Mouse (Mus musculus) MEL (cell line): ENCODE results near the gene Grip1. TPM values are rescaled to one million over a fixed set of nuclear protein-coding genes. Genes with fewer than 3 reads are reported as not detected.

Source experiments
- DNase-seq: peaks from one replicate; pipeline ENCODE4 v3.0.0; 2011; ENCODE audit warnings: low read depth, low spot score
- H3K27ac ChIP-seq: 2 replicates; pipeline ENCODE4 v1.5.1; 2012; ENCODE audit warnings: low read depth, mild to moderate bottlenecking, control low read depth, low read length, moderate library complexity; ENCODE audit not compliant: control insufficient read depth
- H3K27me3 ChIP-seq, 2 experiments: fragments of 150-350 bp in 1 of 2; sonication (generic) in 1 of 2; 2 replicates each; pipeline ENCODE4 v1.6.1; 2012; ENCODE audit warnings: low read length in 2 of 2, mild to moderate bottlenecking in 2 of 2, improper control_type of control experiment in 1 of 2, moderate library complexity in 1 of 2; ENCODE audit not compliant: insufficient read depth in 2 of 2, control insufficient read depth in 1 of 2
- H3K36me3 ChIP-seq, 2 experiments: 2 replicates each; pipeline ENCODE4 v1.6.1; 2012 to 2014; ENCODE audit warnings: low read length in 2 of 2, improper control_type of control experiment in 1 of 2, inconsistent platforms in 1 of 2, mild to moderate bottlenecking in 1 of 2; ENCODE audit not compliant: insufficient read depth in 2 of 2, control insufficient read depth in 1 of 2
- H3K4me1 ChIP-seq, 2 experiments: fragments of 150-350 bp in 1 of 2; sonication (generic) in 1 of 2; 2 replicates each; pipeline ENCODE4 v1.6.1; 2012; ENCODE audit warnings: low read length in 2 of 2, improper control_type of control experiment in 1 of 2, mild to moderate bottlenecking in 1 of 2; ENCODE audit not compliant: insufficient read depth in 2 of 2, control insufficient read depth in 1 of 2
- H3K4me3 ChIP-seq, 2 experiments: fragments of 150-350 bp in 1 of 2; sonication (generic) in 1 of 2; 2 replicates each; pipeline ENCODE4 v1.5.1; 2012; ENCODE audit warnings: low read depth in 2 of 2, low read length in 2 of 2, mild to moderate bottlenecking in 2 of 2, moderate library complexity in 2 of 2, control low read depth in 1 of 2, improper control_type of control experiment in 1 of 2; ENCODE audit not compliant: control insufficient read depth in 1 of 2, insufficient read depth in 1 of 2
- H3K79me2 ChIP-seq: 2 replicates; pipeline ENCODE4 v1.6.1; 2012; ENCODE audit warnings: mild to moderate bottlenecking, low read length, moderate library complexity; ENCODE audit not compliant: control insufficient read depth, poor library complexity, insufficient read depth
- H3K9ac ChIP-seq: 2 replicates; pipeline ENCODE4 v1.6.1; 2012; ENCODE audit warnings: low read depth, mild to moderate bottlenecking, control low read depth, low read length, moderate library complexity; ENCODE audit not compliant: control insufficient read depth, poor library complexity, severe bottlenecking
- H3K9me3 ChIP-seq: fragments of 150-350 bp; sonication (generic); replicated peaks from 2 replicates; pipeline ENCODE4 v1.6.1; 2012; ENCODE audit warnings: mild to moderate bottlenecking, low read length, improper control_type of control experiment, moderate library complexity; ENCODE audit not compliant: insufficient read depth
- BHLHE40 ChIP-seq: IDR thresholded peaks from 2 replicates; pipeline ENCODE4 v1.6.1; 2012; ENCODE audit warnings: low read depth, mild to moderate bottlenecking, inconsistent platforms, low read length, improper control_type of control experiment, borderline replicate concordance
- CHD1 ChIP-seq: IDR thresholded peaks from 2 replicates; pipeline ENCODE4 v1.6.1; 2012; ENCODE audit warnings: low read depth, mild to moderate bottlenecking, inconsistent platforms, low read length, improper control_type of control experiment
- ELF1 ChIP-seq: IDR thresholded peaks from 2 replicates; pipeline ENCODE4 v1.6.1; 2014; ENCODE audit warnings: low read depth, mild to moderate bottlenecking, inconsistent platforms, low read length, improper control_type of control experiment, moderate library complexity
- EP300 ChIP-seq, 2 experiments: IDR thresholded peaks; 2 replicates each; pipeline ENCODE4 v1.6.1; 2011; ENCODE audit warnings: improper control_type of control experiment in 2 of 2, low read length in 2 of 2, low read depth in 1 of 2, mild to moderate bottlenecking in 1 of 2
- GABPA ChIP-seq: IDR thresholded peaks from 2 replicates; pipeline ENCODE4 v1.6.1; 2012; ENCODE audit warnings: low read depth, mild to moderate bottlenecking, inconsistent platforms, low read length, improper control_type of control experiment, moderate library complexity
- HCFC1 ChIP-seq: IDR thresholded peaks from 2 replicates; pipeline ENCODE4 v1.6.1; 2012; ENCODE audit warnings: low read depth, mild to moderate bottlenecking, inconsistent platforms, low read length, improper control_type of control experiment, moderate library complexity
- MAFK ChIP-seq: IDR thresholded peaks from 2 replicates; pipeline ENCODE4 v1.6.1; 2011; ENCODE audit warnings: low read depth, mild to moderate bottlenecking, low read length, improper control_type of control experiment, borderline replicate concordance
- MAZ ChIP-seq: IDR thresholded peaks from 2 replicates; pipeline ENCODE4 v1.6.1; 2012; ENCODE audit warnings: low read depth, mild to moderate bottlenecking, inconsistent platforms, low read length, improper control_type of control experiment
- MXI1 ChIP-seq: IDR thresholded peaks from 2 replicates; pipeline ENCODE4 v1.6.1; 2011; ENCODE audit warnings: mild to moderate bottlenecking, low read depth, low read length, improper control_type of control experiment
- MYB ChIP-seq: IDR thresholded peaks from 2 replicates; pipeline ENCODE4 v1.6.1; 2011; ENCODE audit warnings: mild to moderate bottlenecking, low read depth, low read length, improper control_type of control experiment
- NELFE ChIP-seq: IDR thresholded peaks from 2 replicates; pipeline ENCODE4 v1.6.1; 2011; ENCODE audit warnings: low read depth, low read length, improper control_type of control experiment
- RAD21 ChIP-seq: IDR thresholded peaks from 2 replicates; pipeline ENCODE4 v1.6.1; 2011; ENCODE audit warnings: mild to moderate bottlenecking, low read depth, low read length, improper control_type of control experiment
- RCOR1 ChIP-seq: IDR thresholded peaks from 2 replicates; pipeline ENCODE4 v1.6.1; 2012; ENCODE audit warnings: low read depth, mild to moderate bottlenecking, inconsistent platforms, low read length, improper control_type of control experiment
- SIN3A ChIP-seq: IDR thresholded peaks from 2 replicates; pipeline ENCODE4 v1.6.1; 2012; ENCODE audit warnings: low read length, improper control_type of control experiment, inconsistent platforms
- SMC3 ChIP-seq: IDR thresholded peaks from 2 replicates; pipeline ENCODE4 v1.6.1; 2011; ENCODE audit warnings: low read depth, low read length, improper control_type of control experiment
- TBP ChIP-seq: IDR thresholded peaks from 2 replicates; pipeline ENCODE4 v1.8.0; 2011; ENCODE audit warnings: low read depth, low read length, improper control_type of control experiment
- USF2 ChIP-seq, 2 experiments: IDR thresholded peaks; 2 replicates each; pipeline ENCODE4 v1.6.1; 2011 to 2012; ENCODE audit warnings: improper control_type of control experiment in 2 of 2, low read length in 2 of 2, borderline replicate concordance in 1 of 2, inconsistent platforms in 1 of 2, low read depth in 1 of 2, mild to moderate bottlenecking in 1 of 2; ENCODE audit not compliant: insufficient read depth in 1 of 2
- ZMIZ1 ChIP-seq: IDR thresholded peaks from 2 replicates; pipeline ENCODE4 v1.6.1; 2012; ENCODE audit warnings: low read depth, mild to moderate bottlenecking, inconsistent platforms, low read length, improper control_type of control experiment, moderate library complexity
- ZNF384 ChIP-seq: IDR thresholded peaks from 2 replicates; pipeline ENCODE4 v1.6.1; 2012; ENCODE audit warnings: low read depth, mild to moderate bottlenecking, inconsistent platforms, low read length, improper control_type of control experiment
- polyA plus RNA-seq, 2 experiments: library from polyadenylated mRNA; stranded (reverse) in 1 of 2; unstranded in 1 of 2; fragments of >175 nt in 1 of 2; fragments of >200 nt in 1 of 2; gene quantifications; 2 replicates each; pipeline versions ENCODE4 v1.2.1 to v1.2.4; 2012; ENCODE audit warnings: low replicate concordance in 2 of 2, low read depth in 1 of 2; ENCODE audit not compliant: insufficient read length in 2 of 2, insufficient read depth in 1 of 2, missing spikeins in 1 of 2
- total RNA-seq: library from RNA; depleted of rRNA; stranded (reverse); fragments of 300-350 nt; gene quantifications from 2 replicates; pipeline ENCODE4 v1.2.3, GENCODE M21; 2012

The Grip1 gene
- total and polyA plus RNA-seq, 3 experiments = 0.04 TPM; not detected in 2

DNA sequence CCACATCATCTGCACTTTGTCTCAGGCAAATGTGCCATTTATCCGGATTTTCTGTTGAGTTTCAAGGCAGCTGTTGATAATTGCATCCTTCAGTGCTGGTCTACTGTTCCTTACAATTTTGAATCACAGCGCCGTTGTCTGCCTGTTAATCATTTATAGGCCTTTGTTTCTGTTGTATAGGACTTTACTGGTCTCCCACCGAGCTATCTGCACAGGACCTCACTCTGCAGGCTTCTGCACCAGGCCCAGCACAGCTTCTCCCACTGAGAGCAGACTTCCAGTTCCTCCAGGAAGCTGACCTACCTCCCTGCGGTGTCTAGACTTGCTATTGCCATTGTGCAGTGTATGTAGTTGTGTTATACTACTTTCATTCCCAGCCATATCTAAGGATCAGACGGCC is 11.9 kb upstream of the Grip1 start:
- Histone ChIP-seq H3K4me3 (no peak overlapping the region), H3K27ac (no peak overlapping the region), H3K36me3 (no peaks in the 10 kb centered on the region), H3K79me2 (no peaks in the 10 kb centered on the region), H3K4me1 (no peaks in the 10 kb centered on the region), H3K9me3 (no peaks in the 10 kb centered on the region), H3K27me3 (no peaks in the 10 kb centered on the region), H3K9ac (no peak overlapping the region)
- TF ChIP-seq TBP (no peak), RCOR1 (no peak), ZMIZ1 (no peak), MXI1 (no peak), GABPA (no peak), ZNF384 (no peak)
- DNase-seq = no peak

DNA sequence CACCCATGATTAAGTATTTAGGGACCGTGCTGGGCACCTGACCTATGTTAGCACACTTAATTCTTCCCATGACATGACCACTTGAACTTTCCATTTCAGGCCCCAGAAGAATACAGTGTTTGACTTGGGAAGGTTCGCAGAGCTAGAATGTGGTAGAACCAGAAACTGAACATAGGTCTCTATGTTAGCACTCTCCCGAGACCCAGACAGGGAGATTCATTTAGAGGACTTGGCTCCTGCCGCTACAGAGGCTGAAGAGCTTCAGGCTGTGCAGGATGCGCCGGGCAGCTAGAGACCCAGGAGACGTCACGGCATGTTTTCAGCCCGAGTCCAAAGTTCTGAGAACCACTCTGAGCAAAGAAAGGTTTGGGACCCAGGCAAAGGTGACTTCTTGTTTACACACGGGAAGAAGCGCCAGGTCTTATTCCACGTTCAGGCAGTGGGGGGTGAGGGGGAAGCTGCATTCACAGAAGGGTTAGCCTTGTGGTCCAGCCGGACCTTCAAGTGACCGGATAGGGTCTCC is 6.2 kb upstream of the Grip1 start:
- no peak for DNase-seq
- no peak for TF ChIP-seq SMC3
- no peak for TF ChIP-seq MYB
- TF ChIP-seq ELF1 = no peak
- no peak for TF ChIP-seq RCOR1
- no peak for TF ChIP-seq RAD21
- no peak for TF ChIP-seq BHLHE40
- TF ChIP-seq SIN3A = no peak
- TF ChIP-seq GABPA = no peak
- TF ChIP-seq CHD1 = no peak
- TF ChIP-seq ZMIZ1 = no peak
- TF ChIP-seq EP300 (IDR thresholded peaks at IDR 0.05; ENCODE audit: low read depth in 1 of 2, low read length in 2 of 2) = no peak
- no peak for TF ChIP-seq MAZ
- no peak for TF ChIP-seq MAFK
- no peak for TF ChIP-seq HCFC1
- no peak for TF ChIP-seq USF2 (IDR thresholded peaks at IDR 0.05; ENCODE audit: borderline replicate concordance in 1 of 2, insufficient read depth in 1 of 2, low read depth in 1 of 2, low read length in 2 of 2)
- TF ChIP-seq NELFE = no peak
- TF ChIP-seq, all 39 proteins: peak for 0
- Histone ChIP-seq H3K36me3 (no peaks in the 10 kb centered on the region), H3K79me2 (no peaks in the 10 kb centered on the region), H3K27me3 (no peaks in the 10 kb centered on the region), H3K9ac (no peak overlapping the region), H3K4me1 (no peaks in the 10 kb centered on the region), H3K27ac (no peak overlapping the region), H3K4me3 (no peak overlapping the region), H3K9me3 (no peaks in the 10 kb centered on the region)
